Mouse (Mus musculus): Measurements from ENCODE around the gene Tmem232. TPM values are rescaled to one million over a fixed set of nuclear protein-coding genes. Genes with fewer than 3 reads are reported as not detected.
"Not testable (repeated sequence)": the region's sequence is repeated elsewhere in the genome, so short reads cannot be mapped to it uniquely, and the experiment has no call there.

The Tmem232 gene
- polyA plus RNA-seq, 1 experiment = not detected

- Histone ChIP-seq H3K27me3 (replicated peaks) (no peaks in the 10 kb centered on the region), H3K9me3 (peaks cover 34% of the 10 kb centered on the region), H3K36me3 (replicated peaks; ENCODE audit: low read length) (no peaks in the 10 kb centered on the region), H3K4me1 (no peaks in the 10 kb centered on the region), H3K4me3 (replicated peaks) (no peak overlapping the region)
- TF ChIP-seq GATA1 (IDR thresholded peaks at IDR 0.05; ENCODE audit: borderline replicate concordance, low read length) (no peak), FLI1 (IDR thresholded peaks at IDR 0.05; ENCODE audit: low read length) (no peak)
These were observed 288.4 kb downstream of the Tmem232 start for GRCm38 (mm10) chr17:65252160-65252559.

- peaks cover 34% of the 10 kb centered on the region for H3K9me3 ChIP-seq
- no peaks in the 10 kb centered on the region for H3K4me1 ChIP-seq
- H3K27me3 ChIP-seq (replicated peaks) = no peaks in the 10 kb centered on the region
- H3K36me3 ChIP-seq (replicated peaks; ENCODE audit: low read length) = no peaks in the 10 kb centered on the region
- no peak overlapping the region for H3K4me3 ChIP-seq (replicated peaks)
- TF ChIP-seq FLI1 (IDR thresholded peaks at IDR 0.05; ENCODE audit: low read length) = no peak
- TF ChIP-seq GATA1 (IDR thresholded peaks at IDR 0.05; ENCODE audit: borderline replicate concordance, low read length) = no peak
These were observed 290.3 kb downstream of the Tmem232 start for GRCm38 (mm10) chr17:65250261-65250660.

DNA sequence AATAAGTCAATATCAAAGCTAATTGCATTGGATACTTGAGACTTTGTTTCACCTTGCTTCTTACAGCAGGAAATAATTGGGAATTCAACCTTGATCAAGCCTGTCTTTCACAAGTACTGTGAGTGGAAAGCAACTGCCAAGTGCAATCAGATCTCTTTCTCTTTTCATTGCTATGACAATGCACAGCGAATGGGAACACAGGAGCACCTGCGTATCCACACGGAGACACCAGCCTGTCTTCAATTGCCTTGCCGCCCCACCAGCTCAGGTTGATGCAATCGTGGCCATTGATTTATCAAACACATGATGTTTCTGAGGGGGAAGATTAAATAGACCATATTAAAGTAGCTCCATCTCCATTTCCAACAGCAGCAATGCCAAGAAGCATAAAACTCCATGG is 296.9 kb downstream of the Tmem232 start:
- Histone ChIP-seq H3K4me3 (replicated peaks) (no peak overlapping the region), H3K27me3 (replicated peaks) (no peaks in the 10 kb centered on the region), H3K4me1 (no peaks in the 10 kb centered on the region), H3K9me3 (peaks cover 16% of the 10 kb centered on the region), H3K36me3 (replicated peaks; ENCODE audit: low read length) (no peaks in the 10 kb centered on the region)
- TF ChIP-seq FLI1 (IDR thresholded peaks at IDR 0.05; ENCODE audit: low read length) (no peak), GATA1 (IDR thresholded peaks at IDR 0.05; ENCODE audit: borderline replicate concordance, low read length) (no peak)

DNA sequence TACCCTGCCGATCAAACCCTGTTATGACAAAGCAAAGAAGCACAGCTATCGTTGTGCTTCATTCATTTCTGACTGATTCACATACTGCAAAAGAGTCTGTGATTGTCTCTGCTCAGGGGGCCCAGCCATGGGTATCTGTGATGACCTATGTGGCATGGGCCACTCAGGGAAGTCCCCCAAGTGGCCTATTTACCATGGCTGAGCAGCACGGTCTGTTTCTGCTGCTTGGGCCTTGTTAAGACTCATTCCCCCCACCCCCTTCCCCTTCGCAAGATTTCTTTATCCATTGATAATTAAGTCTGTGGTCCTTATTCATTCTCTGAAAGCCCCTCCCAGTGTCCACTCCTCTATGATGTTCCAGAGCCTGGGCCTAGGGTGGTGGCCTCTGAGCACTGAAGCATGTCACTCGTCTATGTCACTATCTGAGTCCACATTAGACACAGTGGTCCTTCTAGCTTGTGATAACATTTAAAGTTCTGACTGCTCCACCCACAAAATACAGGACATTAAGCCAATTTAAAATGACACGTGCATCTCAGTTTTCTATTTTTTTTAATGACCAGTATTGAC is 315.1 kb downstream of the Tmem232 start:
- Histone ChIP-seq H3K4me3 (replicated peaks) (no peak overlapping the region), H3K9me3 (peaks cover 49% of the 10 kb centered on the region), H3K36me3 (replicated peaks; ENCODE audit: low read length) (no peaks in the 10 kb centered on the region), H3K27me3 (replicated peaks) (no peaks in the 10 kb centered on the region), H3K4me1 (no peaks in the 10 kb centered on the region)
- TF ChIP-seq FLI1 (IDR thresholded peaks at IDR 0.05; ENCODE audit: low read length) (no peak), GATA1 (IDR thresholded peaks at IDR 0.05; ENCODE audit: borderline replicate concordance, low read length) (no peak)

GRCm38 (mm10) chr17:65221687-65222086 is 318.9 kb downstream of the Tmem232 start:
- peaks cover 45% of the 10 kb centered on the region for H3K9me3 ChIP-seq
- H3K36me3 ChIP-seq (replicated peaks; ENCODE audit: low read length); H3K4me3 ChIP-seq (replicated peaks): not testable (repeated sequence)

More at GRCm38 (mm10) chr17:65221687-65222086, 318.9 kb downstream of the Tmem232 start:
- not testable (repeated sequence) for H3K27me3 ChIP-seq (replicated peaks); H3K4me1 ChIP-seq

Other genes starting within 250 kb of the Tmem232 start
- gene Vapa, start 72.8 kb upstream of the Tmem232 start, polyA plus RNA-seq (2012; ENCODE audit: insufficient read depth, low replicate concordance) = 91.1 and 360 TPM in 2 replicates
- not detected in 2 replicates for gene Txndc2, start 101.4 kb upstream of the Tmem232 start, polyA plus RNA-seq (2012; ENCODE audit: insufficient read depth, low replicate concordance)
- gene Rab31, start 232.0 kb upstream of the Tmem232 start, polyA plus RNA-seq (2012; ENCODE audit: insufficient read depth, low replicate concordance) = 2.8 TPM in 1 of 2 replicates, not detected in the other
- 3.2 and 5.2 TPM in 2 replicates for gene Ppp4r1, start 241.8 kb upstream of the Tmem232 start, polyA plus RNA-seq (2012; ENCODE audit: insufficient read depth, low replicate concordance)